Mouse (Mus musculus): ENCODE data around the gene Esrrg.

GRCm38 (mm10) chr1:187787055-187788016, 178.7 kb downstream of the Esrrg start:
- no peak for TF ChIP-seq CTCF (IDR thresholded peaks at IDR 0.05; ENCODE audit: extremely low read depth, insufficient read depth, insufficient read length, insufficient replicate concordance)
- TF ChIP-seq POLR2A (IDR thresholded peaks at IDR 0.05; ENCODE audit: low read depth, low read length): no peak
